Mouse (Mus musculus) liver, embryonic 12.5 days (tissue): ENCODE results near the gene Hoxd8. TPM values are rescaled to one million over a fixed set of nuclear protein-coding genes. Genes with fewer than 3 reads are reported as not detected.

Experiments used
- ATAC-seq: fragments of 200-750 bp; cut with Nextera tagmentation; 2 replicates; pipeline ENCODE4 v1.8.0; 2017; ENCODE audit warnings: moderate number of reproducible peaks, mild to moderate bottlenecking, moderate library complexity
- H3K27ac ChIP-seq: fragments of 300-500 bp; sonication (generic); 2 replicates; pipeline ENCODE4 v1.5.1; 2016; ENCODE audit warnings: mild to moderate bottlenecking
- H3K27me3 ChIP-seq: fragments of 300-500 bp; sonication (generic); replicated peaks from 2 replicates; pipeline ENCODE4 v1.6.1; 2016; ENCODE audit warnings: mild to moderate bottlenecking, moderate library complexity
- H3K36me3 ChIP-seq: fragments of 300-500 bp; sonication (generic); 2 replicates; pipeline ENCODE4 v1.6.1; 2016; ENCODE audit warnings: mild to moderate bottlenecking, moderate library complexity
- H3K4me1 ChIP-seq: fragments of 300-500 bp; sonication (generic); 2 replicates; pipeline ENCODE4 v1.6.1; 2016
- H3K4me2 ChIP-seq: fragments of 300-500 bp; sonication (generic); 2 replicates; pipeline ENCODE4 v1.6.1; 2016; ENCODE audit warnings: mild to moderate bottlenecking, moderate library complexity
- H3K4me3 ChIP-seq: fragments of 300-500 bp; sonication (generic); 2 replicates; pipeline ENCODE4 v1.5.1; 2016; ENCODE audit warnings: mild to moderate bottlenecking, moderate library complexity
- H3K9ac ChIP-seq: fragments of 300-500 bp; sonication (generic); 2 replicates; pipeline ENCODE4 v1.6.1; 2016; ENCODE audit warnings: mild to moderate bottlenecking, moderate library complexity
- H3K9me3 ChIP-seq: fragments of 300-500 bp; sonication (generic); replicated peaks from 2 replicates; pipeline ENCODE4 v1.6.1; 2016; ENCODE audit warnings: mild to moderate bottlenecking, moderate library complexity
- WGBS: fragments of 180-500 bp; shearing (Covaris S2); methylation state at CpG from one replicate; pipeline ENCODE4 v1.1.7; 2016; ENCODE audit not compliant: insufficient replicate concordance; 5-methylcytosine and 5-hydroxymethylcytosine counted together
- polyA plus RNA-seq: library from polyadenylated mRNA; unstranded; fragments of >200 nt; fragmentation: Nextera tagmentation; extraction: Ambion mirVana; gene quantifications from 2 replicates; pipeline ENCODE4 v1.2.1, GENCODE M21; 2016

Gene Hoxd8
- polyA plus RNA-seq, 1 experiment from 2014 or later = 0.11 TPM

DNA sequence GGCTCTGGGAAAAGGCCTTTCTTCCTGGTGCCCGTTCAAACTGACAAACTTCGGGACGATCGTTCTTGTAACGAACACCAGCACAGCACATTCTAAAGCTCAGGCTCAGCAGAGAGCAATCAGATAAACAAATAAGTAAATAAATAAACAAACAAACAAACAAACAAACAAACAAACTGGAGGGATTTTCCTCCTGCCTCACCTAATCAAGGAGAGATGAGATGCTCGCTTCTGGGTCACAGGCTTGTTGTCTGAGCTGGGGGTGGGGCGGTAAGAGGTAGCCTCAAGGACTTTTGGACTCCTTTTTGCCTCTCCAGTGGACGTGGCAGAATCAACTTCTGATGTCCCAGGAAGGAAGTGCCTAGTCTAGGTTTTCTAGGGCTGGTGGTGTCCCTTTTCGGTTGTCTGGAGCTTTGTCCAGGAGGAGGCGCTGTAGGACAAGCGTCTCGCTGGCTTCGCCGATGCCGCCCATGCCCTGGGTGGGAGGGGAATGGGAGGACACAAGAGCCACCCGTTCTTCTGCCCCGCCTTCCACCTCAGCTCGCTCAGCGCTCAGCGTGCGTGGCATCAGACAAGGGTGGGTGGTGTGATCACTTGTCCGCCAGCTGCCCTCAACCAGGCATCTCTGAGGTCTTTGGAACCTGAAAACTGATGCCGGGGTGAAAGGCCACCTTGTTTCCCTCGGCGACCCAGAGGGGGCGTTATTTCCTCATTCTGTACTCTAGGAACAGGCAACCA lies 11.3 kb downstream of the Hoxd8 start:
- H3K4me1 ChIP-seq = peaks cover 6% of the 10 kb centered on the region; the same call in 1 of the 2 replicates
- H3K27ac ChIP-seq = no peak overlapping the region
- H3K9me3 ChIP-seq = no peaks in the 10 kb centered on the region
- peak; percentile 24; the same call in 1 of the 2 replicates for ATAC-seq
- peaks cover 99% of the 10 kb centered on the region for H3K27me3 ChIP-seq
- no peaks in the 10 kb centered on the region for H3K36me3 ChIP-seq
- peak overlapping the region; percentile 40 for H3K4me2 ChIP-seq
- peak overlapping the region; percentile 1; the same call in 1 of the 2 replicates for H3K4me3 ChIP-seq
- 3% methylated on average over 26 of the region's 26 CpGs for WGBS
- no peak overlapping the region for H3K9ac ChIP-seq

DNA sequence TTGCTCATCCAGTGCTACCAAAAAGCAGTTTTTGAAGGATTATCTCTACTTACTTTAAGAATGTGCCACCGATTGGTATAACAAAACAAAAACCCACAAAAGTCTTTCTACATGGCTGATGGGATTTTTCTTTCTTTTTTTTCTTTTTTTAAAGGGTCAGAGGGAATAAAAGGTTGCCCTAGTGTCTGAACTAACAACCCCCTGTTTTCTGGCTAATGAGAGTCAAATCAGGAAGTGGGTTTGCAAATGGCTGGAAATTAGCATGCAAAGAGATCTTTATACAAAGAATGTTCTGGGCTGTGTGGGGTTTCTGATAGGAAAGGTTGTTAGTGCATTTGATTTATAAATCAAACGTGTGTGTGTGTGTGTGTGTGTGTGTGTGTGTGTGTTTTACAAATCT lies 16.0 kb downstream of the Hoxd8 start:
- no peak overlapping the region for H3K9ac ChIP-seq
- H3K36me3 ChIP-seq = no peaks in the 10 kb centered on the region
- no peak overlapping the region for H3K27ac ChIP-seq
- H3K27me3 ChIP-seq = peaks cover 99% of the 10 kb centered on the region
- peaks cover 6% of the 10 kb centered on the region; the same call in 1 of the 2 replicates for H3K4me1 ChIP-seq
- ATAC-seq = no peak
- H3K9me3 ChIP-seq = no peaks in the 10 kb centered on the region
- no peak overlapping the region for H3K4me3 ChIP-seq
- 11% methylated on average over 2 of the region's 2 CpGs for WGBS
- H3K4me2 ChIP-seq = no peak overlapping the region

DNA sequence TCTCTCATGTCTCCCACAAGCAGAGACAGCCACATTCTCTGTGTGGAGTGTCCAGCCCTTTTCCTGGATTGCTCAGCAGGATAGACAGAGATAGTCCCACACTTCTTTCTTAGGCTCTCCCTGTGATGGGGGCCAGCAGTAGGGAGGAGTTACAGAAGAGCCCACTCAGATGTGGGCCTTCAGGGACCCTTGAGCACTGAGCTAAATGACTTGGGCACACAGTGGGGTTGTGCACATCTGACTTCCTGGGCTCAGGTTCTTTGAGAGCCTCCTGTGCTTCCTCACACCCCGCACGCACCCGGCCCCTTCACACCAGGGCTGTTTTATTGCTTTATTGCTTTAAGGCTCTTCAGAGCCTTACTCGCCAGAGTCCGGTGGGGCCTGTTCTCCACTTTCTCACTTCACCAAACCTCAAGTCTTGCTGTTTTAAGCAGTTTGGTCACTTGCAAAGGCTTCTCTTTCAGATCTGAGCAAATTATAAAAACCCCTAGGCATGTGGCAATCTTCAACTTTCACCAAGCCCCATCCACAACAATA lies 16.6 kb downstream of the Hoxd8 start:
- Histone ChIP-seq H3K4me1 (peaks cover 2% of the 10 kb centered on the region; the same call in 1 of the 2 replicates), H3K4me2 (no peak overlapping the region), H3K4me3 (no peak overlapping the region), H3K36me3 (no peaks in the 10 kb centered on the region), H3K9me3 (no peaks in the 10 kb centered on the region), H3K27ac (no peak overlapping the region), H3K9ac (no peak overlapping the region), H3K27me3 (peaks cover 99% of the 10 kb centered on the region)
- WGBS = 31% methylated on average over 5 of the region's 5 CpGs
- ATAC-seq = no peak

DNA sequence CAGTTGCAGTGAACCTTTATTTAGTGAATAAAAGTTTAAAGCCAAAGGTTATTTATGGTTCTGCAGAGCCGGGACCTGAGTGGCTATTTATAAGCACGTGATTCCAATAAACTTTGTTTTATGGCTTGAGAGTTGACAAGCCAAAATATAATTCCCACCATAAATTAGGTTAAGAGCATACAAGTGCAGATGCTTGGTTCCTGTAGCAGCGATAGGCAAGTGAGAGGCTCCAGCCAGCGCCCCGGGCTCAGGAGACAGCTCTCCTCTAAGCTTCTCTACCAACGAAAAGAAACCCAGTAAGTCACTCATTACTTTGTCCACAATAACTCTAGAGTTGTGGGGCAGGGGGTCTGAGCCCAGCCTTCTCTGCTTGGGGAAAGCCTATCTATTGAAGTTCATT lies 17.5 kb downstream of the Hoxd8 start:
- H3K36me3 ChIP-seq = no peaks in the 10 kb centered on the region
- peaks cover 99% of the 10 kb centered on the region for H3K27me3 ChIP-seq
- H3K9me3 ChIP-seq = no peaks in the 10 kb centered on the region
- H3K27ac ChIP-seq = no peak overlapping the region
- no peak overlapping the region for H3K4me2 ChIP-seq
- no peak overlapping the region for H3K4me3 ChIP-seq
- H3K4me1 ChIP-seq = no peaks in the 10 kb centered on the region
- WGBS = 25% methylated on average over 6 of the region's 6 CpGs
- H3K9ac ChIP-seq = no peak overlapping the region
- no peak for ATAC-seq

DNA sequence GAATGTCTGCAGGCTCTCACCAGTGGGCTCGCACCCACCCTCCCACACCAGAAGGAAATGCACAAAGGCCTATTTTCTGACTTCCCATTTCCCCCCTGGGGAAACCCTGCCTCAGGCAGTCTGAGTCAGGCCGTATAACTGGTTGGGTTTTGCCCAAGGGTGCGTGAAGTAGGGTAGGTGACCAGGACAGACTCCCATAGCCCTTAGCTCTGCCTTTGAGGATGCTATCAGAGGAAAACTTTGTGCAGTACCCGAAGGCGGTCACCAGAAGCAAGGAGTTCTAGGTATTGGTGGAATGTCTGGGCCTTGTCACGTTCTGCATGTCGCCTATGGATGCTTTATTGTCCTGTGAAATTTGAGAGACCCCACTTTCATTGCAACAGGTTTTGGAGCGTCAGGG lies 18.5 kb downstream of the Hoxd8 start:
- H3K9me3 ChIP-seq = no peaks in the 10 kb centered on the region
- H3K9ac ChIP-seq = no peak overlapping the region
- H3K27me3 ChIP-seq = peaks cover 99% of the 10 kb centered on the region
- no peak overlapping the region for H3K27ac ChIP-seq
- peaks cover 5% of the 10 kb centered on the region; the same call in 1 of the 2 replicates for H3K4me1 ChIP-seq
- no peak overlapping the region for H3K4me3 ChIP-seq
- WGBS = 15% methylated on average over 8 of the region's 8 CpGs
- H3K4me2 ChIP-seq = no peak overlapping the region
- ATAC-seq = no peak
- H3K36me3 ChIP-seq = no peaks in the 10 kb centered on the region

DNA sequence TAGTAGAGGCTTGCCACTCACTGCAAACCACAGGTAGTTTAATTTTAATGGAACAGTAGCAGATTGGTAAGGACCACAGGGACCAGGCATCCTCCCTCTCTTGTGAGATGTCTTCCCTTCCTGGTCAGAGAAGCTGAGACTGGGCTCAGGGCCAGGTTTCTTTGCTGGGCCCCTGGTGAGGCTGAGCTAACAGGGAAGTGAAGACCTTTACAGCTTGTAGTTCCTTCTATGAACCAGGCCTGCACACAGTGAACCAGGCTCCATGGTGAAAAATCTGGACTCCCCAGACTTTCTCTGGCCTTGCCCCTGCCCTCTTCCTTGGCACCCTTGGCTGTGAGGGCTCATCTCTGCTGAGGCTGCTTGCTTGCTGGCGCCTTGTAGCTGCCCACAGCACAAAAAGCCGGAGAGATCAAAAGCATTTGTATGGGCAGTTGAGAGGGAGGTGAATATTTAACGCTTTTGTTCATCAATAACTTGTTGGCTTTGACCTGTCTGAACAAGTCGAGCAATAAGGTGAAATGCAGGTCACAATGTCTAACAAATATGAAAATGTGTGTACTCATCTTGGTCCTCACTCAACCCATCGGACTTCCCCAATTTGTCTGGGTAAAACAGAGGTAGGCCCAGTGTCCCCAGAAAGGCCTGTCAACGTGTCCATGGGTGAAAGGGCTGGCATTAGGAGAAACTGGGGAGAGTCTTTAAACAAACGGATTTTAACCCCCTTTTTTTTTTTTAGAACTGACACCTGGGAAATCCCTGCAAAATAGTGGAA lies 20.0 kb downstream of the Hoxd8 start:
- Histone ChIP-seq H3K4me1 (peaks cover 5% of the 10 kb centered on the region; the same call in 1 of the 2 replicates), H3K4me2 (no peak overlapping the region), H3K36me3 (no peaks in the 10 kb centered on the region), H3K27me3 (peaks cover 100% of the 10 kb centered on the region), H3K4me3 (no peak overlapping the region), H3K9me3 (no peaks in the 10 kb centered on the region), H3K27ac (no peak overlapping the region), H3K9ac (no peak overlapping the region)
- WGBS = 34% methylated on average over 7 of the region's 7 CpGs
- no peak for ATAC-seq

DNA sequence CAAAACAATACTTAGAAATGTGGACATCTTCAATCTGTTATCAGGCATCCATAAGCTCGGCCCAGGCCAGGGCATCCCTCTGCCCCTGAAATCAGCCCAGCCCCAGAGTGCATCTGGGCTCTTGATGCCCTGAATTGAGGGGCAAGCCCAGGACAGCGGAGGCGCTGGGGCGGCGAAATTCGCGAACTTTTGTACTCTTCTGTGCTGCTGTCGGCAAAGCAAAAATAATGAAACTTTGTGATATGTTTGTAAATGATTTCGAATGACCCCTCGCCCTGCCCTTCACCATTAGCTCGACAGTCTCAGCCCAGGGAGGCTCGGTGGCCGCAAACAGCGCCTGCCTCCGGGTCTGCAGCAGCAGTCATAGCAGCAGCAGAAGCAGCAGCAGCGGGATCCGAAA lies 20.8 kb downstream of the Hoxd8 start:
- no peak overlapping the region for H3K9ac ChIP-seq
- WGBS = 22% methylated on average over 17 of the region's 17 CpGs
- H3K4me2 ChIP-seq = no peak overlapping the region

DNA sequence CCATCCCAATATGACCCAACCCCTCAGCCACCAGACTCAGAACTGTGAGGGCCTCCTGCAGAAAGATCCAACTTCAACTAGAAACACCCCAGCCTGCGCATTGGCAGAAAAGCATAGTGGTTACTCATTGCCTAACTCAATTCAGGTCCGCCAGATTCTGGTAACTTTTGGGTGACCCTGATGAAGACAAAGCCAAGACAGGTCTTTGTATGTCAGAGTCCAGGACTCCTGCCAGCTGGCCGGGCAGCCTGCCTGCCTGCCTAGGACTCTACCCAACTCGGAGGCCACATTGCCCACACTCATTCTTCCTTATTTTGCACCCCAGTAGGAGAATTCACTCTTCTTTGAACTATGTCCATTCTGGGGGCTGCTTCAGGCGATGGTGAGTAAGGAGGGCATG lies 22.1 kb downstream of the Hoxd8 start, which contains the start of gene Gm28230:
Gm28230 (plus strand) TSS at position 178 of the 400 bp plus-strand sequence.
- Histone ChIP-seq H3K27me3 (peaks cover 98% of the 10 kb centered on the region), H3K4me3 (peak within 1 kb of the TSS; percentile 33), H3K27ac (no peak within 1 kb of the TSS), H3K4me1 (peaks cover 5% of the 10 kb centered on the region; the same call in 1 of the 2 replicates), H3K9me3 (no peaks in the 10 kb centered on the region), H3K36me3 (no peaks in the 10 kb centered on the region), H3K9ac (no peak within 1 kb of the TSS), H3K4me2 (peak within 1 kb of the TSS; percentile 54)
- no peak for ATAC-seq
- 26% methylated on average over 5 of the region's 5 CpGs for WGBS

More for the DNA sequence above, 20.8 kb downstream of the Hoxd8 start:
- Histone ChIP-seq H3K4me1 (peaks cover 5% of the 10 kb centered on the region; the same call in 1 of the 2 replicates), H3K4me3 (no peak overlapping the region), H3K36me3 (no peaks in the 10 kb centered on the region), H3K27me3 (peaks cover 98% of the 10 kb centered on the region), H3K9me3 (no peaks in the 10 kb centered on the region), H3K27ac (no peak overlapping the region)
- no peak for ATAC-seq

DNA sequence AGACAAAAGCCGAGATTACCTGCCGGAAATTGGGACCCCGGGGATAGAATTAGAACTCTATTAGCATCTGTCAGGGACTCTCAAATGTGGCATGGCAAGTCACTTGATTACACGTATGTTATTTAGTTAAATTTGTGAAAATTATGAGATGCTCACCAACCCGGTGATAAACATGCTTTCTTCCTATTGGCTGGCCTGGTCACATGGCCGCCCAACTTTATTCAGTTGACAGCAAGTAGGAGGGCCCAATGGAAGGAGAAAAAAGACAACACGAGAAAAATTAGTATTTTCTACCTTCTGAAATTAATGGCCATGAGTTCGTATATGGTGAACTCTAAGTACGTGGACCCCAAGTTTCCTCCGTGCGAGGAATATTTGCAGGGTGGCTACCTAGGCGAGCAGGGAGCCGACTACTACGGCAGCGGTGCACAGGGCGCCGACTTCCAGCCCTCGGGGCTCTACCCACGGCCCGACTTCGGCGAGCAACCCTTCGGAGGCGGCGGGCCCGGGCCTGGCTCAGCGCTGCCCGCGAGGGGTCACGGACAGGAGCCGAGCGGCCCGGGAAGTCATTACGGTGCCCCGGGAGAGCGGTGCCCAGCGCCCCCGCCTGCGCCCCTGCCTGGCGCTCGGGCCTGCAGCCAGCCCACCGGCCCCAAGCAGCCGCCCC lies 22.7 kb downstream of the Hoxd8 start:
- H3K4me3 ChIP-seq = peak overlapping the region; percentile 33
- ATAC-seq = no peak

DNA sequence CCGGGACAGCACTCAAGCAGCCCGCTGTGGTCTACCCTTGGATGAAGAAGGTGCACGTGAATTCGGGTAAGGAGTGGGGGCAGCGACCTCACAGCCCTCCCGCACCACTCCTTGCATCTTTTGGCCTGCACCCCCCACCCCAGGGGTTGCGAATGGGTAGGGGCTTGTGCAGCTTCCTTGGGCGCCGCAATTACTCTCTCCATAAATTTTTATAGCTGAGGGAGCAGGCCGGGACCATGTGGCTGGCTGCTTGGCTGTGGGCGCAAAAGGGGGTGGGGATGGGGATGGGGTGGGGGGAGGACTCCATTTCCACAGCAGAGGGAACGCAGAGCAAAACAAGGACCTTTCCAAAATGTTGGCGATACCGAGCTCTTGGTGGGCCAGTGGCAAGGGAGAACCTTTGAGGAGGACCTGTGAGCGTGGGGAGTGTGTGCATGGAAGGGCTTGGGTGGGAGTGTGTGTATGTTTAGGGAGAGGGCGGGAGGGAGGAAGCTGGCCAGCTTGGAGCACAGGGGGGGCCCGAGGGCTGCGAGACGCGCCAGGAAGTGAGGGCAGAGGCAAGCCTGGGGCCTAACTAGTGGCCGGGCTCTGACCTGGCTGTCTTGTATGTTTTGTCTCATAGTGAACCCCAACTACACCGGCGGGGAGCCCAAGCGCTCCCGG lies 23.4 kb downstream of the Hoxd8 start:
- H3K27ac ChIP-seq = no peak overlapping the region
- no peaks in the 10 kb centered on the region for H3K36me3 ChIP-seq
- H3K9ac ChIP-seq = no peak overlapping the region
- WGBS = 7% methylated on average over 25 of the region's 25 CpGs
- H3K27me3 ChIP-seq = peaks cover 98% of the 10 kb centered on the region
- H3K9me3 ChIP-seq = no peaks in the 10 kb centered on the region
- H3K4me3 ChIP-seq = peak overlapping the region; percentile 33
- ATAC-seq = no peak
- peaks cover 5% of the 10 kb centered on the region; the same call in 1 of the 2 replicates for H3K4me1 ChIP-seq
- peak overlapping the region; percentile 54 for H3K4me2 ChIP-seq

More for the DNA sequence above, 22.7 kb downstream of the Hoxd8 start:
- peaks cover 98% of the 10 kb centered on the region for H3K27me3 ChIP-seq
- H3K27ac ChIP-seq = no peak overlapping the region
- no peaks in the 10 kb centered on the region for H3K36me3 ChIP-seq
- no peak overlapping the region for H3K9ac ChIP-seq
- peaks cover 5% of the 10 kb centered on the region; the same call in 1 of the 2 replicates for H3K4me1 ChIP-seq
- peak overlapping the region; percentile 54 for H3K4me2 ChIP-seq
- WGBS = 2% methylated on average over 43 of the region's 43 CpGs
- no peaks in the 10 kb centered on the region for H3K9me3 ChIP-seq

DNA sequence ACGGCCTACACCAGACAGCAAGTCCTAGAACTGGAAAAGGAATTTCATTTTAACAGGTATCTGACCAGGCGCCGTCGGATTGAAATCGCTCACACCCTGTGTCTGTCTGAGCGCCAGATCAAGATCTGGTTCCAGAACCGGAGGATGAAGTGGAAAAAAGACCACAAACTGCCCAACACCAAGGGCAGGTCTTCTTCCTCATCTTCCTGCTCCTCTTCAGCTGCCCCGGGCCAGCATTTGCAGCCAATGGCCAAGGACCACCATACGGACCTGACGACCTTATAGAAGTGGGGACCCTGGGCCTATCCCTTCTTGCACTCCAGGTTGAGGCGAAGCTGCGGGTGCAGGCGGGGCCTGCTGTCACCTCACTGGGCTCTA lies 23.9 kb downstream of the Hoxd8 start:
- no peak overlapping the region for H3K4me2 ChIP-seq
- H3K27ac ChIP-seq = no peak overlapping the region
- H3K4me1 ChIP-seq = peaks cover 5% of the 10 kb centered on the region; the same call in 1 of the 2 replicates
- peaks cover 98% of the 10 kb centered on the region for H3K27me3 ChIP-seq
- WGBS = 31% methylated on average over 13 of the region's 13 CpGs
- no peak for ATAC-seq
- H3K9ac ChIP-seq = no peak overlapping the region
- H3K9me3 ChIP-seq = no peaks in the 10 kb centered on the region
- no peaks in the 10 kb centered on the region for H3K36me3 ChIP-seq
- H3K4me3 ChIP-seq = no peak overlapping the region
